Mouse (Mus musculus): ENCODE measurements at regions not wholly inside any gene's neighbourhood (a gene's known extent, or its start where the extent isn't known, plus 50 kb on each side); places are given as distances from the start of the nearest gene placed in this dataset.

DNA sequence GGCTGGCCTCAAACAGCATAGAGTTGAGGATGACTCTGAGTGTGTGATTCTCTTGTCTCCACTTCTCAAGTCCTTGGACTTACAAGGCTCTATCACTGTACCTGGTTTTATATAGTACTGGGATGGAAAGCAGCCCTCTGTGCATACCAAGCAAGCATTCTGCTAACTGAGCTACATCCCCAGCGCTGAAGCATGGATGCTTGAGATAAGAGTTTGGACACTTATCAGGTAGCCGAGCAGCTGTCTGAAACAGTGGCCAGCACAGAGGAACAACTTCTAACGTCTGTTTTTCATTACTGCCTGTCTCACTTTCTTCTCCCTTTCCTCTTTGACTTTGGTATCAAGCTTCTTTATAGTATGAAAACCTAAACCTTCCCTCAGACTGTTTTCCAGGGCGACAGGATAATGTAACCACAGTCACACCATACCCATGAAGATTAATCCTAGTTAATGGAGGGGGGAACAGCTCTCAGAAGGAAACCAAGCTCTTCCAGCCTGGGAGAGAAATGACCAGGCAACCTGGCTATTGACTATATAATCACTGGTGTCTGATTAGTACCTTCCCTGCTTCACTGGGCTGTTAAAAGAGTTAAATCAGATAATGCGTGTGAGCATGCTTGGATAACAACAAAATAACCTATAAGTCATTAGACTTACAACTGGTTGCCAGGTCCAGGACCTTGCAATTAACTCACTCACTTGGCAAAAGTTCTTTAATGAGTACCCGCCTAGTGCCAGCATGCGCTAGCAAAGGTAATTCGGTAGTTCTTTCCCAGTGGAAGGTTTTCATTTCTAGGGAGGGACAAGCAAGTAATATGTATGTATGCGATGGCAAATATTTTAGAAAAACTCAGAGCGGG lies 382.5 kb downstream of the Brinp2 start:
- TF ChIP-seq CTCF (IDR thresholded peaks at IDR 0.05; ENCODE audit: extremely low read depth, insufficient read length, insufficient replicate concordance, low read depth, low read length) (no peak), POLR2A (IDR thresholded peaks at IDR 0.05; ENCODE audit: low read depth, low read length) (no peak)

All from small intestine, adult 2 months (tissue).